Mouse (Mus musculus): ENCODE results near the gene 2610301B20Rik.
"Not testable (repeated sequence)": the region's sequence is repeated elsewhere in the genome, so short reads cannot be mapped to it uniquely, and the experiment has no call there.

Gene 2610301B20Rik

DNA sequence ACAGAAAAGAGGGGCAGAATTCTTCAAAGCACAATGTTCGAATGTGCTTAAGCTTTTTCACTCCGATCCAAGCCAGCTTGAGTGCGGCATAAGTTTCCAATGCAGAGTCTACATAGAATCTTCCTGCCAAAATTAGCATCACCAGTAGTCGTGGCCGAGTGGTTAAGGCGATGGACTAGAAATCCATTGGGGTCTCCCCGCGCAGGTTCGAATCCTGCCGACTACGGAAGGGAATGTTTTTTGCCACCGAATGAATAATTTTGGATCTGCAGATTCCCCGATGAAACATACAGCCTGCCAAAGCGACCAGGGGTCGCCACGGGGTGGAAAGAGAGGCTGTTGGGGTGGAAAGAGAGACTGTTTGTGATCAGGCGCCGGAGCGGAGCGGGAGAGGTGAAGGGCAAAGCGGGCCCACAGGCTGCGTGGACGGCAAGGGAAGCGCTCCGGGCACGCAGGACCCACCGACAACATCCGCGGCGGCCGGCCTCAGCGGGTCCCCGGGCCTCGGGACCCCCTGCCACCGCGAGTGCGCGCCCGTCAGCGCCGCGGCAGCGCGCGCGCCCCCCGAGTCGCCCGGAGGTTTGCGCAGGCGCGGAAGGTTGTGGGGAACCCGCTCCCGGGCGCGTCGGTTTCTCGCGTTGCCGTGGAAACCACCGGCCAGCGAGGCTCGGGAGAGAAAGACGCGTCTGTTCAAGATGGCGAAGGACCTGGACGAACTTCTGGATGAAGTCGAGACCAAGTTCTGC, at the start of gene 2610301B20Rik:
2610301B20Rik (plus strand) TSS at position 579 of the 746 bp plus-strand sequence.
- peak; percentile 94 for DNase-seq

DNA sequence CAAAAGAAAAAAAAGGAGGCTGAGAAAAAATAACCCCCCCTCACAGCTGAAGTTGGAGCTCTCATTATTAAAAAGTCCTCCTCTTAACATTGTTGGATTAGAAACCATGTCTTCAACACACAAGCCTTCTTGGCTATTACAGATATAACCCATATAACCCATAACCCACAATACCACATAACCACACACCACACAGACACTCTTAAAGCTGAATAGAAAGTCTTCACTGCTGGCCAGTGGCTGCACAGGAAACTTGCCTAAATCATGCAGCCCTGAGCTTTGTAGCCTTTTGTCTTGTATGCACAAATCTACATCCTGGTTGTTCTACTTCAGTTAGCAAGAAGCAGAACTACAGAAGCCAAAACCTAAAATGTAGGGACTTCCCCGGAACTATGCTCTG, 41.0 kb upstream of the 2610301B20Rik start:
- no peak for DNase-seq

DNA sequence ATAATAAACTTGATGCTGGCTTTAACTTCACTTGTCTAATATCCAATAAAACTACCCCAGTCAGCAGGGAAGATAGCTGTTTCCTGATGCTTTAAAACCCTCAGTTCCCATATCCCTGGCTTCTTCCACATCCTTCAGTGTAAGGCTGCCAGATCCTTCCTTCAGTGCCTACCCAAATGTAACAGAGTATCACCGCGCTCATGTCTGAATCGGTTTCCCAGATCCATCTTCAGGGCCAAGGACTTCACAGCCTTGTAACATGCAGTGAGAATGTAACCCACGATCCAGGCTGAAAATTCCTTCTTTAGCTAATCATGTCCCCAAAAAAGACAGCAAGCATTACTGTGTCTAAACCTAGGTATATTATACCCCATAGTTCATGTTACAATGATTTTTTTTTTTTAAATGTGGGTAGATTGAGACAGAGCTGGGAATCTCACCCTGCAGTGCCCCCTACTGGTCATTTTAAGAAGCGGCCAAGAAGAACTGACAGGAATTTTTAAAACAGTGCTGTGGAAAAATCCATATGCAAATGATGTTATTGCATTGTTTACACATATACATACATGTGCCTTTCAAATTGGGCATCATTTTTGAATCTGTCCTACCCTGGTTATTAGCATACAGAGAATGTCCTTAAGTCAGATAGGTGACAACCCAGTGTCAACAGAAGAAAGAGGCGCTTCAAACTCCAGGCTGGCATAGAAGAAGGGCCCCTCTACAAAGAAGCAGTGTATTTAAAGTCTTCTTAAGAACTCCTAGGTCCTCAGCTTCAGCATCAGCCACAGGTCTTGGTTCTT, 38.8 kb upstream of the 2610301B20Rik start:
- DNase-seq: peak; percentile 17

DNA sequence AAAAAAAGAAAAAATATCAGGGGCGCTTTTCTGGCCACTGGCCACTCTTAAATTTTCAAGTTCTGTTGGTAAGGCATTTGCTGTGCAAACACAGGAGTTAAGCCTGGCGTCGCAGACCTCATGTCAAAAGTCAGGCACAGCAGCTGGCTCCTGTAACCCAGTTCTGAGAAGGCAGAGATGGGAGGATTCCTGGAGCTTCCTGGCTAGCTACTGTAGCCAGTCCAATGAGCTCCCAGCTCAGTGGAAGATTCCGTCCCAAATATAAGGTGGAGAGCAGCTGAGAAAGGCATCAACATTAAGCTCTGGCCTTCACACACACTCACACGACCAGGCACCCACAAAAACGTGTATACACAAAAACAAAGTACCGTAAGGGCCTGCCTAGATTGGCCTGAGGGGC, 28.4 kb upstream of the 2610301B20Rik start:
- no peak for DNase-seq

DNA sequence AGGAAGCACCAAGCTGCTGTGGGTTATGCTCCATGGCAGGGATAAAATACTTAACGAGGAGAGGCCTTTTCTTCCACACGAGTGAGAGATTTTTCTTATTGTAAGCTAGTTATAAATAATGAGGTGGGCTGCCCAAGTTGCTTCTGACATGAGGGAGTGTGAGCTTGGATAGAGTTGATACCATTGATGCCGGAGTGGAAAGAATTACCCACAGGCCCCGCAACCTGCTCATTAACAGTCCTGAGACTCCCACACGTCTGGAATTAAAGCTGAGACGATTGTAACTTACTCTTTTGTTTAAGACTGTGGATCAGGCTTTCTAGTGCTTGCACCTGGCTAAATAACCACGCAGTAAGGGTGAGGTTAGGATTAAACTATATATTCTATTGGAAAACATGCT, 24.5 kb upstream of the 2610301B20Rik start:
- DNase-seq: no peak

DNA sequence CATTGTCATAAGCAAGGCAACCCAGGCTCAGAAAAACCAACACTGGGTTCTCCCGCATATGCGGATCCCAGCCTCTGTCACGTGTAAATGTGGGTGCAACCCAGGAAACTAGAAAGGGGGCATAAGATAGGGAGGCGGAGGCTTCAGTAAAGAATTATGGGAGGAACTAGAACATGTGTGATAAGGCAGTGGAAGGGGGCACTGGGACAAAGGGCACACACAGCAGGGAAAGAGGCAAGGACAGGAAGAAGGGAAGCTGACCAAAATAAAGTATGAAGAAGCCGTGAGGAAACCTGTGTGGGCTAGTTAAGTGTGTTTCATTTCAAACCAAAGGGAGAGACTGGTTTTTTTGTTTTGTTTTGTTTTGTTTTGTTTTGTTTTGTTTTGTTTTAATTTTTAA, 23.3 kb upstream of the 2610301B20Rik start:
- no peak for DNase-seq

DNA sequence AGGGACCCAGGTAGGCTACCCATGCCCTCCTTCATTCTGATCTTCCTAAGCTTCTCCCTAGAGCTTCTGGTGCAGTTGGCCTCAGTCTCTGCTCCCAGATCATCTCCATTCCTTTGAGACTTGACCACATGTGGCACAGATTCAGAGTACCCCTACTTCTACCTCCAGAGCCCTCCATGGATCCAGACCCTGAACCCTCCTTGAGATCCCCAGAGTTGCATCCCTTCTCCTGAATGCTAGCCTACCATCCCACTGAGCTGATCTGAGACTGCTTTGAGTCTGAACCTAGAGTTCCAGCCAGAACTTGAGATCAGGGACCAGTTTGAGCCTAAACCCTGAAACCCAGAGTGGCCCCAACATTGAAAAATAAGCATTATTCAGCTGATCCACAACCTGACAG, 15.1 kb upstream of the 2610301B20Rik start:
- no peak for DNase-seq

DNA sequence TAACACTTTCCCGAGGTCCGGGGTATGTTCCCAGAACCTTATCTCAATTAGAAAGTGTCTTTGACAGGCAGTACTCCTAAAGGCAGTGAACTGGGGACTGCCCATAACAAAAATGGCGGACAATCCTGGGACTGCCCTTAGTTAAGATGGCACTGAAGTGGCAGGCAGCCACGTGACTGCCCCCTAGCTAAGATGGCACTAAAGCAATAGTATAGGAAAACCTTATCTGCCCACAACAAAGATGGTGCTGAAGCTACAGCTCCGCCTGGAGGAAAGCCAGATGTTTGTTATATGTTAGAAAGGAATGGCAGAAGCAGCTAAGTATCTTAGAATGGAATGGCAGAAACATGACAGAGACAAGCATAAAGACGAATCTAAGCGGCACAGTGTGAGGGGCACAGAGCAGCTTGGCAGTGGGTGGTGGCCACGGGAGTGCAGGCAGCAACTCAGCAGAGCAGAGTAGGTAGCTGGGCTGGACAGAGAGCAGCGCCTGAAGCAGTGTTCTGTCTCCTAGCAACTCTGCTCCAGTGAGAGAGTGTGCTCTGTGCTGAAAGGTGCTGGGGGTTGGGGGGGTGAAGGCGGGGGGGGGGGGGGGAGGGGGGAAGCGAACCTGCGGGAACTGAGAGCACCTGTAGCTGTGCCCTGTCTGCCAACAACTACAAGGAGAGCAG, 14.3 kb upstream of the 2610301B20Rik start:
- DNase-seq: no peak

DNA sequence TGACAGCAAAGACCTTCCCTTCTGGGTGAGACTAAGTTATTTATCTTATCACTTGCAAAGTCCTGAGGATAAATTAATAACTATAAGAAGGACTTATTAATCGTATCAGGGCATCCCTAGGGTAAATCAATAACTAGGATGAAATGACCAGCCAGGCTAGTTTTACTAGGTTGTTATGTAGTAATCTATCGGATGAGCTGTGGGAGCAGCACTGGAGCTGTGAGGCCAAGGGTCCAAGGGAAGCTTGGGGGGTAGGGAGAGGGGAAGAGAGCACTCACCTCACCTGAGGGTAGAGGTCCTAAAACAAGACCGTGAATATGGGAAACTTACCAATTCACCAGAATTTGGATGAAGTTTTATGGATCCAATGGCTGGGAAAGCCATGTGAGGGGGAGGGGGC, 13.5 kb upstream of the 2610301B20Rik start:
- DNase-seq: no peak

DNA sequence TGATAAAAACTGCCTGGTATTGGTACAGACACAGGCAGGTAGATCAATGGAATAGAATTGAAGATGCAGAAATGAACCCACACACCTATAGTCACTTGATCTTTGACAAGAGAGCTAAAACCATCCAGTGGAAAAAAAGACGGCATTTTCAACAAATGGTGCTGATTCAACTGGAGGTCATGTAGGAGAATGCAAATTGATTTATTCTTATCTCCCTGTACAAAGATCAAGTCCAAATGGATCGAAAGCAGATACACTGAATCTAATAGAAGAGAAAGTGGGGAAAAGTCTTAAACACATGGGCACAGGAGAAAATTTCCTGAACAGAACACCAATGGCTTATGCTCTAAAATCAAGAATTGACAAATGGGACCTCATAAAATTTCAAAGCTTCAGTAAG, 11.4 kb upstream of the 2610301B20Rik start:
- DNase-seq: not testable (repeated sequence)

DNA sequence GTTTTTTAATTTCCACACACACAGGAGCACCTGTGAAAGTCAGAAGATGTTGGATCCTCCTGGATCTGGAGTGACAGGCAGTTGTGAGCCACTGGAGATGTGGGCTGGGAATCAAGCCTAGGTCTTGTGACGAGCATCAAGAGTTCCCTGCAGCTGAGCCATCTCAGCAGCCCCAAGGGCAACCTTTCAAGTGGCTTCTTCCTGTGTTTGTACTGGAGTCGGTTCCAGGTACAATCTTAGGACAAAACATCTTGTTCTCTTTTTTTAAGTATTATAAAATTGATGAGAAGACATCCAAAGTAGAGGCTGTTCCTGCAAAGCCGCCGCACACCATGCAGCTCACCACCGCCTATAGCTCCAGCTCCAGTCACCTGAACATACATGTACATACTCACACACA, 2.1 kb upstream of the 2610301B20Rik start:
- no peak for DNase-seq

DNA sequence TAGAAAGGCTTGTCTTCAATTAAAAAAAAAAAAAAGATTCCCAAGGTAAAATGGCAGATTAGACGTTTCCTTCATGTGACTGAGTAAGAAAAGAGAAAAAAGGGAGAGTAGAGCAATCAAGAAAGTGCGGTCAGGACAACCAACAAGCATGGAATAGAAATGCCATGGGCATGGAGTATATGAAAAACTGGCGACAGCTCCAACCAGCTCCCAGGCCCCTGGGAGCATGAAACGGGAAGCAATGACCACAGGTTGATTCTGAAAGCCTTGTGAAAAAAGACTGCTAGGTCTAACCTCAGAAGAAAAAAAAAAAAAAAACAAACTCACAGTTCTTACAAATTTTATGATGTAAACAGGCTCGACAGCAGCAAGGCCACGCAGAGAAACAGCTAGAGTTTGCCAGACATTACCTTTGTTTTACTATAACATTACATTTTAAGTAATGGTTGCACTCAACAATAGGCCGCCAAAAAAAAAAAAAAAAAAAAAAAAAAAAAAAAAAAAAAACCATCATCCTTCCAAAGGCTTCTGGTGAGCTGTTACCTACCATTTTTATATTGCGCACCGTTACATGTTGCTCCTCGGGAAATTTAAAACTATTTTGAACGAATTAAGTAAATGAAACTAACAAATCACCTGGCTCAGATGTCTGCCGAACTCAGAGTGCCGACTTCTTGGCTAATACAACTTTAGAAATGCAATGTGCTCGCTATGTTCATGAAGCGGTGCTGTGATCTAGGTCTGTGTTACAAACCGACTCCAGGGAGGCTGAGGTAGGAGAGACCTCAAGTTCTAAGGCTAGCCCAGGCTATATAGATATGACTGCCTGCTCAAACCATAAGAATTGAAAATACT, 1.4 kb upstream of the 2610301B20Rik start:
- DNase-seq: peak; percentile 20

DNA sequence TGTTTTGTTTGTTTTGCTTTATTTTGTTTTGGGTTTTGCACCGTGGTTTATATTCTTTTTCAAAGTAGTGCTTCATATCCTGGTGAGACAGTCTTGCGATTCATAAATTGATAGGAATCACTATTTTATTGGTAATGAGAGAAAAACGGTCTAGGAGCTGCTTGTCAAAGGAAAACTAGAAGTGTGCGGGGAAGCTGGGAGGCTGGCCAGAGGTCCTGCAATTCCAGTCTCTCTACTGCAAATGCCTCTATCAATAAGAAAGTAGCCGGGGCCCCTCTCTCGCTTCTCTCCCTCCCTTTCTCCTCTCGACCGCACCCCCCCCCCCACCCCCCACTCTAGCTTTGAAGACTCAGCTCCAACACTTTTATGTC, 764 bp upstream of the 2610301B20Rik start:
- DNase-seq: no peak

DNA sequence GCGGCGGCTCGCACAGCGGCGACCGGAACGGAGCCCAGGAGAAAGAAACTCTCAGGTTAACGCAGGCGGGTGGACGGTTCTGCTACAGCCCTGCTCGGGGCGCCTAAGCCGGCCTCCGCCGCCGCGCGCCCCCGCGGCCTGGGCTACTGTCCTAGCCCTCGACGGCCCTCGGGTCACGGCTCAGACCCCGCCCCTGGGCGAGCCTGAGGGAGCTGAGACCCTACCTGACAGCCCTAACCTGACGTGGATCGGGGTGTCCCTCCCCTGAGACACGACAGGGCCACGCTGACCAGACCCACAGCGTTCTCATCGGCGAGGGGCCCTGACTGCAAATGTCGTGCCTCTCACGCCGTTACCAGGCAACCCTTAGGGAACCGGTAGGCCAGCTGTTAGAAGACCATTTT, 422 bp downstream of the 2610301B20Rik start:
- DNase-seq: peak; percentile 64

DNA sequence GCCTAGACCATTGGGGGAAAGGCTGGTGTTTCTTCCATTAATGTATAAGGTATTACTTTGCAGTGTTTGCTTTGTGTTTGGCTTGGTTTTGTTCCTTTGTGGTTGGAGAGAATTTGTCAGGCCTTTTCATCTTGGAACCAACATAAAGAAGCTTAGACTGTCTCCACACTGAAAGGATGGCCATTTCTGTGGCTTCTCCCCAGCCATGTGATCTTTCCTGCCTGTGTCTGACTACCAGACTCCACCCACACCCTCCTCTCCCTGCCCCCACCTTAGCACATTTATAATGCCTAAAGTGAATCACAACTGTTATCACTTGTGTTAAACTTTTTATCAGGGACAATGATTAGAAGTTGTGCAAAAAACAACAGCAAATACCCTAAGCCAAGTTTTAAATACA, 1.1 kb downstream of the 2610301B20Rik start:
- peak; percentile 63 for DNase-seq

DNA sequence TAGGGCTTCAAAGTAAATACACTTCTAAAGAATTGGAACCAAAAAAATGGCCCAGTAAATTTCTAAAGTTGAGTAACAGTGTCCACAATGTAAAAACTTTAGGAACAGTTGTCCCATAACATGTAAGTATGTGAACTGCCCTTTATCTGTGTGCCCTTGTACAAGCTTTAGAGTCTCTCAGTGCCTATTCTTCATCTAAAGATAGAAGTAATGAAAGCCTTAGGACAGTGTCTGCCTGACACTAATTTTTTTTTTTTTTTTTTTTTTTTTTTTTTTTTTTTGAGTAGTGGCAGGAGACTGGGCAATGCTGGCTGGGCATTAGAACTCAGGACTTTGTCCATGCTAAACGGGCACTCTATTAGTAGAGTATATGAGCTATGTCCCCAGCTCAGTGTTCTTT, 2.8 kb downstream of the 2610301B20Rik start:
- DNase-seq: no peak

DNA sequence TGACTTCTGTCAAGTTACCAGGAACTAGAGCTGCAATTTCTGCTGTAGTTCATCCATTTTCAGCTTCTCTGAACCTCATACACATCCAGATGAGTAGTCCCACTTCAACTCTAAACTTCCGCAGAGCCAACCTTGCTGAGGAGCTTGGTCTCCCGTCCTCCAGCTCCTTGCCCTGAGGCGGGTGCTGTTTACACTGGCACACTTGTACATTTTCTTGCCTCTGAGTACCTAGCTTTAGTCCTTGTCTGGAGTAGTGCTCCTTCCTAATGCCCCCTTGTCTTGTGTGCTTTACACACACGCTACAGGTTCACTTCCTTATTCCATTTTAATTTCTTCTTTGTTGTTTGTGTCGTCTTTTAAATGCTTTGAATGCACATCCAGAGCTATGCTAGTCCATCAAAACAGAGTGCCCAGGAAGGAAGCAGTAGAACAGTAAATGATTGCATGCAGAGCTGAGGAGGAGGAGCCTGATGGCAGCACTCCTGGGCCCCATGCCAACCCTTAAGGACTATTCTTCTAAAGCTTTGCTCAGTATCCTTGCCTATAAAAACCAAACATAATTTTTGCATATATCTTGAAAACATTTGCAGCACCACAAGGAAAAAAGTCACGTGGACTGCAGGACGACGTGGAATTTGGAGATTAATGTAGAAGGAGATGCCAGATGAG, 9.6 kb downstream of the 2610301B20Rik start:
- DNase-seq: no peak

DNA sequence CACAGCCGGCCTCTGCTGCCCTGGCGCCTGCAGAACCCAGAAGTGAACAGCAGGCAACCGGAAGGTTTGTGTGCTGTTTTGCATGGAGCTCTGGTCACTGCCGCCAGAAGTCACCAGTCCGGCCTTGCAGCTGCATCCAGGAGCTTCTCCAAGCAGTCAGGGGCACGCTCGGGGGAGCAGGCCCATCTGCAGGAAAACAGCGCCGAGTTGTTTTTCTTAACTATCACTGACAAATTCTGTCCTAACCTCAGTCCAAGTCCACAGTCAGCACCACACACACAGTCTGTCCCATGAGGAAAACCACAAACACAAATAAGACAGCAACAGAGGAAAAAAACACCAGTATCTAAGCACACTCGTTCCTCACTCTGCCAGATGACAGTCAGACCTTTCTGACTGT, 14.5 kb downstream of the 2610301B20Rik start:
- DNase-seq: no peak

DNA sequence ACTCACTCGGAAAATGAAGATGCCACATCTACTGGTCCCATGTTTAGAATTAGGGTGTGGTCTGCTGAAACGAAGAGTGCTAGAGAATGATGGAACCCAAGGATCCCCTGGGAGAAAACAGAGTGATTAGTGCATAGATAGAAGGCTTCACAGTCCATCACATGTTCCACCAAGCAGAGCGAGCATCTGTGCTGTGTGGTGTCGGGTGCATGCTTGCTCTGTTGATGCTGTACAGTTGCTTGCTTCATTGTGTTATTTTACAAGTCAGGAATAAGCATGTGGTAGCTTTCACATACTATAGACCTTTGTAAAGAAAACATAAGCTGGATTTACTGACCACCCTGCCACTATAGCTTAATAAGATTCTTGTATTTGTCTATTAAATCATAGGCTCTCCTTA, 22.0 kb downstream of the 2610301B20Rik start:
- DNase-seq: no peak

DNA sequence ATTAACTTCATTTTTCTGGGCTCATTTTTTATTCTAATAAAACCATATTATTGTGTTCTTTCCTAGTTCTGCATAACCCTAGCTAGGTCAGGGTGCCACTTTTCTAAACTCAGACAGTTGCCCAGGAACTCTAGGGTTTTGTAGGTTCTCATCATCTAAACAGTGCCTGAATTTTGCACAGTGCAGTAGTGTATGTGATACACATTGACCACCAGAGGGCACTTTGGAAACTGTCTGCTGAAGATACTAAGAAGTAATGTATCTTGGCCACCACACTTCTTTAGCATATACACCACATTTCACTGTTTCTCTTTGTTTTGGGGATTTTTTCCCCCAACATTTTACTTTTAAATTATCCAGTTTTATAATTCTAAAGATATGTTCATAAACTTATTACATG, 22.6 kb downstream of the 2610301B20Rik start:
- no peak for DNase-seq

DNA sequence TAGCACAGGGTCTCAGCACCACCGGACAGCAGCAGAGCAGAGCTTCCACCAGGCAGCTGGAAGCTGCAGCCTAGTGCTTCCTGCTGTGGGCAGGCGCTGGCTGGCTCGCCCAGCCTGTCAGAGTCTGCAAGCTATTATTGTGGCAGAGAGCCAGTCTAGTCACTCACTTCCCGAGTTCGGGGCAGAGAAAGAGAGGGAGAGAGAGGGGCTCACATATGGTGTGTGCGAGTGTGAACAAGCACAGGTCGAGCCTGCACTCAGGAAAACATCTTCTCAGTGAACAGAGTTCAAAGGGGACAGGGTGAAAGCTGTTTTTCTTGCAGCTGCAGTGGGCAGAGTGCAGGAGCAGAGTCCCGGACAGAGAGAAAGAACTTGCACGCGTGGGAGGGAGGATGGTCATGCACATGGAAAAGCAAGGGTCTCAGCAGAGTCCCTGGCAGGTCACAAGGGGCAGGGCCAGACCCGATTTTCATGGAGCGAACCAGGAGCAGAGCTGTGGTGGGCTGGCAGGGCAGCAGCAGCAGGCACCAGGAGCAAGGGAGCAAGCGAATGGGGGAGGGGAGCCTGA, 31.0 kb downstream of the 2610301B20Rik start:
- DNase-seq: peak; percentile 31

DNA sequence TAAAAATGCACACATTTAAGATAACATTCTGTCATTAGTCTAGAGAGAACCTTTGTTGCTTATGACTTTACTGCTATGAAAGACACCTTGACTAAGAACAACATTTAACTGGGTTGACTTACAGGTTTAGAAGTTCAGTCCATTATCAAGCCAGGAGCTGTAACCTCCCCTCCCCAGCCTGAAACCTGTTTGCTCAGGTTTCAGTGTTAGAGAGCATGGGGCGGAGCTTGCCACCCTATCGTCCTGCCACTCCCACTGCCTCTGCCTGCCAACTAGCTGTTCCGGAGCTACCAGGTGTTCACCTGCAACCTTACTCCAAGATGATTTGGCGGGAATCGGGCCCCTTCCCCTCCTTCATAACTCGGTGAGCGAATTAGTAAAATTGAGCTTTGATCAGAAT, 37.1 kb downstream of the 2610301B20Rik start:
- DNase-seq: not testable (repeated sequence)
